Mouse (Mus musculus): ENCODE measurements around the gene Arg1. TPM values are rescaled to one million over a fixed set of nuclear protein-coding genes. Genes with fewer than 3 reads are reported as not detected.
A peak's percentile ranks its signal among the peaks of the same experiment; 100 is the strongest.

The Arg1 gene
- polyA plus RNA-seq, 1 experiment from 2014 or later = 12.7 TPM

- H3K27me3 ChIP-seq (ENCODE audit: insufficient read depth, poor library complexity, severe bottlenecking) = no peaks in the 10 kb centered on the region
- DNase-seq (ENCODE audit: low spot score) = no peak
- H3K36me3 ChIP-seq = no peaks in the 10 kb centered on the region
- no peak overlapping the region for H3K27ac ChIP-seq
- H3K4me1 ChIP-seq = no peaks in the 10 kb centered on the region; the same call in 1 of the 2 replicates
- no peaks in the 10 kb centered on the region for H3K9me3 ChIP-seq
- no peak overlapping the region for H3K4me3 ChIP-seq
- WGBS = 83% methylated on average over 8 of the region's 8 CpGs
Measured at GRCm38 (mm10) chr10:24951575-24951974, 24.3 kb upstream of the Arg1 start.

GRCm38 (mm10) chr10:24950223-24950622 lies 22.9 kb upstream of the Arg1 start:
- WGBS = 71% methylated on average over 4 of the region's 4 CpGs
- Histone ChIP-seq H3K27ac (no peak overlapping the region), H3K36me3 (no peaks in the 10 kb centered on the region), H3K4me3 (no peak overlapping the region), H3K9me3 (no peaks in the 10 kb centered on the region), H3K4me1 (no peaks in the 10 kb centered on the region; the same call in 1 of the 2 replicates), H3K27me3 (ENCODE audit: insufficient read depth, poor library complexity, severe bottlenecking) (no peaks in the 10 kb centered on the region)
- DNase-seq (ENCODE audit: low spot score) = no peak

- no peak for DNase-seq (ENCODE audit: low spot score)
- H3K27me3 ChIP-seq (ENCODE audit: insufficient read depth, poor library complexity, severe bottlenecking) = no peaks in the 10 kb centered on the region
- WGBS = 72% methylated on average over 8 of the region's 8 CpGs
Measured at GRCm38 (mm10) chr10:24948278-24948677, 21.0 kb upstream of the Arg1 start.

GRCm38 (mm10) chr10:24947871-24948270 lies 20.6 kb upstream of the Arg1 start:
- Histone ChIP-seq H3K4me3 (no peak overlapping the region), H3K9me3 (no peaks in the 10 kb centered on the region), H3K36me3 (no peaks in the 10 kb centered on the region), H3K27me3 (ENCODE audit: insufficient read depth, poor library complexity, severe bottlenecking) (no peaks in the 10 kb centered on the region), H3K4me1 (no peaks in the 10 kb centered on the region; the same call in 1 of the 2 replicates), H3K27ac (no peak overlapping the region)
- DNase-seq (ENCODE audit: low spot score) = no peak
- WGBS = 87% methylated on average over 3 of the region's 3 CpGs

More at GRCm38 (mm10) chr10:24948278-24948677, 21.0 kb upstream of the Arg1 start:
- no peaks in the 10 kb centered on the region for H3K9me3 ChIP-seq
- H3K4me3 ChIP-seq = no peak overlapping the region
- no peaks in the 10 kb centered on the region for H3K36me3 ChIP-seq
- H3K27ac ChIP-seq = no peak overlapping the region
- H3K4me1 ChIP-seq = no peaks in the 10 kb centered on the region; the same call in 1 of the 2 replicates

- H3K4me1 ChIP-seq = peaks cover 20% of the 10 kb centered on the region
- no peaks in the 10 kb centered on the region for H3K9me3 ChIP-seq
- no peaks in the 10 kb centered on the region for H3K27me3 ChIP-seq (ENCODE audit: insufficient read depth, poor library complexity, severe bottlenecking)
- no peak for DNase-seq (ENCODE audit: low spot score)
- no peak overlapping the region for H3K4me3 ChIP-seq
- H3K36me3 ChIP-seq = no peaks in the 10 kb centered on the region
- WGBS = 78% methylated on average over 6 of the region's 6 CpGs
- H3K27ac ChIP-seq = no peak overlapping the region
Measured at GRCm38 (mm10) chr10:24930143-24930542, 2.9 kb upstream of the Arg1 start.

- 13% methylated on average over 12 of the region's 12 CpGs for WGBS
- Histone ChIP-seq H3K36me3 (no peaks in the 10 kb centered on the region), H3K27ac (0 out of 2 replicates have a peak overlapping the region, but pooled peaks have one; percentile 36), H3K9me3 (no peaks in the 10 kb centered on the region), H3K4me1 (peaks cover 20% of the 10 kb centered on the region), H3K27me3 (ENCODE audit: insufficient read depth, poor library complexity, severe bottlenecking) (no peaks in the 10 kb centered on the region), H3K4me3 (peak overlapping the region; percentile 48)
- DNase-seq (ENCODE audit: low spot score) = no peak
Measured at GRCm38 (mm10) chr10:24928072-24928471, 788 bp upstream of the Arg1 start.

GRCm38 (mm10) chr10:24926380-24926779 lies 904 bp downstream of the Arg1 start:
- DNase-seq (ENCODE audit: low spot score) = no peak
- H3K4me1 ChIP-seq = peaks cover 20% of the 10 kb centered on the region
- H3K27ac ChIP-seq = no peak overlapping the region
- no peaks in the 10 kb centered on the region for H3K36me3 ChIP-seq
- no peak overlapping the region for H3K4me3 ChIP-seq
- 41% methylated on average over 10 of the region's 10 CpGs for WGBS
- H3K9me3 ChIP-seq = no peaks in the 10 kb centered on the region
- no peaks in the 10 kb centered on the region for H3K27me3 ChIP-seq (ENCODE audit: insufficient read depth, poor library complexity, severe bottlenecking)

- H3K27ac ChIP-seq = no peak overlapping the region
- H3K4me1 ChIP-seq = peaks cover 20% of the 10 kb centered on the region
- H3K27me3 ChIP-seq (ENCODE audit: insufficient read depth, poor library complexity, severe bottlenecking) = no peaks in the 10 kb centered on the region
- H3K9me3 ChIP-seq = no peaks in the 10 kb centered on the region
- DNase-seq (ENCODE audit: low spot score) = no peak
- WGBS = 66% methylated on average over 3 of the region's 3 CpGs
- no peak overlapping the region for H3K4me3 ChIP-seq
- no peaks in the 10 kb centered on the region for H3K36me3 ChIP-seq
Measured at GRCm38 (mm10) chr10:24924296-24924695, 3.0 kb downstream of the Arg1 start.

- WGBS = 69% methylated on average over 4 of the region's 4 CpGs
- H3K9me3 ChIP-seq = no peaks in the 10 kb centered on the region
Measured at GRCm38 (mm10) chr10:24922977-24923376, 4.3 kb downstream of the Arg1 start.

GRCm38 (mm10) chr10:24915486-24915885 lies 11.8 kb downstream of the Arg1 start:
- peak; percentile 28 for DNase-seq (ENCODE audit: low spot score)
- no peaks in the 10 kb centered on the region for H3K27me3 ChIP-seq (ENCODE audit: insufficient read depth, poor library complexity, severe bottlenecking)
- no peaks in the 10 kb centered on the region for H3K4me1 ChIP-seq
- 86% methylated on average over 6 of the region's 6 CpGs for WGBS
- no peak overlapping the region for H3K4me3 ChIP-seq
- no peak overlapping the region for H3K27ac ChIP-seq
- H3K9me3 ChIP-seq = no peaks in the 10 kb centered on the region
- H3K36me3 ChIP-seq = peaks cover 55% of the 10 kb centered on the region

More at GRCm38 (mm10) chr10:24922977-24923376, 4.3 kb downstream of the Arg1 start:
- Histone ChIP-seq H3K36me3 (no peaks in the 10 kb centered on the region; the same call in 1 of the 2 replicates), H3K27ac (no peak overlapping the region), H3K4me3 (no peak overlapping the region), H3K4me1 (peaks cover 17% of the 10 kb centered on the region), H3K27me3 (ENCODE audit: insufficient read depth, poor library complexity, severe bottlenecking) (no peaks in the 10 kb centered on the region)
- no peak for DNase-seq (ENCODE audit: low spot score)

GRCm38 (mm10) chr10:24912576-24912975 lies 14.7 kb downstream of the Arg1 start:
- H3K9me3 ChIP-seq = no peaks in the 10 kb centered on the region
- no peak overlapping the region for H3K27ac ChIP-seq
- H3K4me3 ChIP-seq = no peak overlapping the region
- H3K36me3 ChIP-seq = peaks cover 82% of the 10 kb centered on the region
- peak; percentile 55 for DNase-seq (ENCODE audit: low spot score)
- no peaks in the 10 kb centered on the region for H3K27me3 ChIP-seq (ENCODE audit: insufficient read depth, poor library complexity, severe bottlenecking)
- 95% methylated on average over 14 of the region's 14 CpGs for WGBS
- no peaks in the 10 kb centered on the region for H3K4me1 ChIP-seq

GRCm38 (mm10) chr10:24911199-24911598 lies 16.1 kb downstream of the Arg1 start:
- H3K4me1 ChIP-seq = no peaks in the 10 kb centered on the region
- H3K27ac ChIP-seq = no peak overlapping the region
- 89% methylated on average over 8 of the region's 8 CpGs for WGBS
- no peaks in the 10 kb centered on the region for H3K9me3 ChIP-seq
- DNase-seq (ENCODE audit: low spot score) = peak; percentile 54
- no peak overlapping the region for H3K4me3 ChIP-seq
- H3K27me3 ChIP-seq (ENCODE audit: insufficient read depth, poor library complexity, severe bottlenecking) = no peaks in the 10 kb centered on the region
- H3K36me3 ChIP-seq = peaks cover 94% of the 10 kb centered on the region

- no peaks in the 10 kb centered on the region for H3K27me3 ChIP-seq (ENCODE audit: insufficient read depth, poor library complexity, severe bottlenecking)
- no peak overlapping the region for H3K27ac ChIP-seq
- no peaks in the 10 kb centered on the region for H3K4me1 ChIP-seq
- DNase-seq (ENCODE audit: low spot score) = no peak
- H3K9me3 ChIP-seq = no peaks in the 10 kb centered on the region
- H3K4me3 ChIP-seq = no peak overlapping the region
- peaks cover 98% of the 10 kb centered on the region for H3K36me3 ChIP-seq
- 80% methylated on average over 10 of the region's 10 CpGs for WGBS
Measured at GRCm38 (mm10) chr10:24905627-24906026, 21.7 kb downstream of the Arg1 start.

GRCm38 (mm10) chr10:24895927-24896326 lies 31.4 kb downstream of the Arg1 start:
- Histone ChIP-seq H3K27ac (no peak overlapping the region), H3K4me1 (no peaks in the 10 kb centered on the region), H3K36me3 (peaks cover 89% of the 10 kb centered on the region), H3K9me3 (no peaks in the 10 kb centered on the region), H3K4me3 (no peak overlapping the region), H3K27me3 (ENCODE audit: insufficient read depth, poor library complexity, severe bottlenecking) (no peaks in the 10 kb centered on the region)
- 91% methylated on average over 8 of the region's 8 CpGs for WGBS
- DNase-seq (ENCODE audit: low spot score) = no peak

Measured in heart, embryonic 10.5 days (tissue).